ENCODE assay signal across 8 mouse cellular contexts in genomic region chr16:56028722-56029551, GRCm38 (mm10). TPM values are rescaled to one million over a fixed set of nuclear protein-coding genes. Genes with fewer than 3 reads are reported as not detected.
A peak's percentile ranks its signal among the peaks of the same experiment; 100 is the strongest.
DNase-seq lines count a peak whose midpoint lies in the region; ATAC-seq lines count a peak whose summit lies in the region.

No protein-coding gene starts in this region.

- no peaks in the 10 kb centered on the region for H3K9me3 ChIP-seq in heart, embryonic 14.5 days (ENCODE audit: control insufficient read depth, low read length)
- H3K9me3 ChIP-seq in embryonic facial prominence, embryonic 15.5 days (replicated peaks), result no peaks in the 10 kb centered on the region
- no peaks in the 10 kb centered on the region for H3K9me3 ChIP-seq in intestine, embryonic 14.5 days (ENCODE audit: control insufficient read depth, low read length)
- no peaks in the 10 kb centered on the region for H3K9me3 ChIP-seq in stomach, embryonic 15.5 days

- H3K27me3 ChIP-seq in heart, embryonic 14.5 days (ENCODE audit: control insufficient read depth, insufficient read depth, low read length), result no peaks in the 10 kb centered on the region
- no peaks in the 10 kb centered on the region for H3K27me3 ChIP-seq in embryonic facial prominence, embryonic 15.5 days
- H3K27me3 ChIP-seq in intestine, embryonic 14.5 days (replicated peaks; ENCODE audit: control insufficient read depth, insufficient read depth, low read length), result no peaks in the 10 kb centered on the region
- H3K27me3 ChIP-seq in stomach, embryonic 15.5 days (replicated peaks), result no peaks in the 10 kb centered on the region

- peak overlapping the region; percentile 98 for H3K9ac ChIP-seq in heart, embryonic 14.5 days (ENCODE audit: low read length)
- peak overlapping the region; percentile 85 for H3K9ac ChIP-seq in embryonic facial prominence, embryonic 15.5 days
- H3K9ac ChIP-seq in intestine, embryonic 14.5 days (ENCODE audit: low read length), result peak overlapping the region; percentile 96
- H3K9ac ChIP-seq in stomach, embryonic 15.5 days, result peak overlapping the region; percentile 92

- no peak for DNase-seq in heart, postnatal 4 days
- peak; percentile 30 for DNase-seq in MEL-GATA-1-ER (ENCODE audit: extremely low read depth, low read depth)
- DNase-seq in intestine, embryonic 14.5 days (ENCODE audit: low spot score), result peak; percentile 89
- peak; percentile 56 for DNase-seq in lung, postnatal 25 days (ENCODE audit: low spot score)
- DNase-seq in layer of hippocampus, adult 9-11 months, result no peak

- peak; percentile 75 for ATAC-seq in heart, embryonic 14.5 days (ENCODE audit: insufficient number of reproducible peaks, insufficient read depth, low FRiP score, low read depth)
- ATAC-seq in embryonic facial prominence, embryonic 15.5 days (ENCODE audit: insufficient number of reproducible peaks, low FRiP score, low TSS enrichment, low read depth), result peak; percentile 84
- peak; percentile 85 for ATAC-seq in intestine, embryonic 14.5 days (replicated peaks; ENCODE audit: low FRiP score, low TSS enrichment, low read depth)
- ATAC-seq in stomach, embryonic 15.5 days (ENCODE audit: insufficient read depth, low FRiP score, low read depth), result peak; percentile 89

- H3K4me2 ChIP-seq in heart, embryonic 14.5 days (ENCODE audit: low read length), result peak overlapping the region; percentile 78
- peak overlapping the region; percentile 62 for H3K4me2 ChIP-seq in embryonic facial prominence, embryonic 15.5 days (replicated peaks)
- peak overlapping the region; percentile 85 for H3K4me2 ChIP-seq in intestine, embryonic 14.5 days (ENCODE audit: low read length)
- peak overlapping the region; percentile 59 for H3K4me2 ChIP-seq in stomach, embryonic 15.5 days

- H3K36me3 ChIP-seq in heart, embryonic 14.5 days (ENCODE audit: control insufficient read depth, insufficient read depth, low read length), result peaks cover 43% of the 10 kb centered on the region
- H3K36me3 ChIP-seq in embryonic facial prominence, embryonic 15.5 days, result peaks cover 23% of the 10 kb centered on the region
- peaks cover 47% of the 10 kb centered on the region for H3K36me3 ChIP-seq in intestine, embryonic 14.5 days (ENCODE audit: control insufficient read depth, insufficient read depth, low read length)
- peaks cover 10% of the 10 kb centered on the region; the same call in 1 of the 2 replicates for H3K36me3 ChIP-seq in stomach, embryonic 15.5 days

- WGBS in heart, embryonic 14.5 days, result under 1% methylated on average over 62 of the region's 62 CpGs
- under 1% methylated on average over 62 of the region's 62 CpGs for WGBS in embryonic facial prominence, embryonic 15.5 days
- WGBS in intestine, embryonic 14.5 days, result under 1% methylated on average over 59 of the region's 62 CpGs
- WGBS in stomach, embryonic 15.5 days, result under 1% methylated on average over 62 of the region's 62 CpGs

- peak overlapping the region; percentile 83 to 93 for H3K27ac ChIP-seq in heart, embryonic 14.5 days (replicated peaks in 1 of 2; ENCODE audit: control insufficient read depth in 1 of 2, insufficient read depth in 1 of 2, low read depth in 2 of 2, low read length in 2 of 2)
- peak overlapping the region; percentile 83 for H3K27ac ChIP-seq in embryonic facial prominence, embryonic 15.5 days (replicated peaks)
- peak overlapping the region; percentile 88 for H3K27ac ChIP-seq in intestine, embryonic 14.5 days (ENCODE audit: low read depth)
- H3K27ac ChIP-seq in stomach, embryonic 15.5 days, result peak overlapping the region; percentile 92

- peaks cover 0 to 18% of the 10 kb centered on the region in 2 experiments; a peak in 3 of 4 replicates for H3K4me1 ChIP-seq in heart, embryonic 14.5 days (ENCODE audit: control insufficient read depth in 2 of 2, insufficient read depth in 2 of 2, low read length in 2 of 2)
- peaks cover 15% of the 10 kb centered on the region for H3K4me1 ChIP-seq in embryonic facial prominence, embryonic 15.5 days
- H3K4me1 ChIP-seq in intestine, embryonic 14.5 days (replicated peaks; ENCODE audit: control insufficient read depth, insufficient read depth, low read length), result peaks cover 21% of the 10 kb centered on the region
- H3K4me1 ChIP-seq in stomach, embryonic 15.5 days, result peaks cover 6% of the 10 kb centered on the region

- peak overlapping the region; percentile 93 to 98 for H3K4me3 ChIP-seq in heart, embryonic 14.5 days (ENCODE audit: control insufficient read depth in 1 of 2, insufficient read depth in 1 of 2, low read depth in 1 of 2, low read length in 2 of 2)
- peak overlapping the region; percentile 79 for H3K4me3 ChIP-seq in embryonic facial prominence, embryonic 15.5 days (replicated peaks)
- H3K4me3 ChIP-seq in intestine, embryonic 14.5 days (ENCODE audit: low read depth, low read length), result peak overlapping the region; percentile 96
- H3K4me3 ChIP-seq in stomach, embryonic 15.5 days (replicated peaks), result peak overlapping the region; percentile 88

RNA-seq across cellular contexts. Expression of gene Pcnp, which starts 0.6 kb away (rescaled TPM):
- polyA plus RNA-seq in heart, embryonic 14.5 days (2014; fragmentation: Nextera tagmentation; extraction: Ambion mirVana), result 149 and 151 TPM in 2 replicates
- 10 to 100 TPM; 73.1 to 74.5 TPM for total RNA-seq in heart, postnatal 4 days (2021)
- polyA plus RNA-seq in embryonic facial prominence, embryonic 15.5 days (2015; fragmentation: Nextera tagmentation; extraction: Ambion mirVana), result 211 and 218 TPM in 2 replicates
- polyA plus RNA-seq in intestine, embryonic 14.5 days (2014; fragmentation: Nextera tagmentation; extraction: Ambion mirVana), result 195 and 219 TPM in 2 replicates
- 222 and 227 TPM in 2 replicates for polyA plus RNA-seq in stomach, embryonic 15.5 days (2015; fragmentation: Nextera tagmentation; extraction: Ambion mirVana)

RNA-seq across cellular contexts. Expression of gene Trmt10c, which starts 8.7 kb away (rescaled TPM):
- 19.7 and 21.1 TPM in 2 replicates for polyA plus RNA-seq in heart, embryonic 14.5 days (2014; fragmentation: Nextera tagmentation; extraction: Ambion mirVana)
- 10 to 100 TPM; 12.5 to 13.5 TPM for total RNA-seq in heart, postnatal 4 days (2021)
- 22.0 and 23.0 TPM in 2 replicates for polyA plus RNA-seq in embryonic facial prominence, embryonic 15.5 days (2015; fragmentation: Nextera tagmentation; extraction: Ambion mirVana)
- polyA plus RNA-seq in intestine, embryonic 14.5 days (2014; fragmentation: Nextera tagmentation; extraction: Ambion mirVana), result 28.5 and 29.6 TPM in 2 replicates
- polyA plus RNA-seq in stomach, embryonic 15.5 days (2015; fragmentation: Nextera tagmentation; extraction: Ambion mirVana), result 28.0 and 28.1 TPM in 2 replicates

RNA-seq across cellular contexts. Expression of gene Senp7, which starts 19.2 kb away (rescaled TPM):
- polyA plus RNA-seq in heart, embryonic 14.5 days (2014; fragmentation: Nextera tagmentation; extraction: Ambion mirVana), result 22.2 and 23.8 TPM in 2 replicates
- 10 to 100 TPM; 17.4 to 21.1 TPM for total RNA-seq in heart, postnatal 4 days (2021)
- 29.9 and 33.1 TPM in 2 replicates for polyA plus RNA-seq in embryonic facial prominence, embryonic 15.5 days (2015; fragmentation: Nextera tagmentation; extraction: Ambion mirVana)
- polyA plus RNA-seq in intestine, embryonic 14.5 days (2014; fragmentation: Nextera tagmentation; extraction: Ambion mirVana), result 28.0 and 31.0 TPM in 2 replicates
- 28.5 and 29.4 TPM in 2 replicates for polyA plus RNA-seq in stomach, embryonic 15.5 days (2015; fragmentation: Nextera tagmentation; extraction: Ambion mirVana)

RNA-seq across cellular contexts. Expression of gene Zbtb11, which starts 55.3 kb away (rescaled TPM):
- 12.6 and 13.8 TPM in 2 replicates for polyA plus RNA-seq in heart, embryonic 14.5 days (2014; fragmentation: Nextera tagmentation; extraction: Ambion mirVana)
- 10 to 100 TPM in 1 of 2 experiments, 1 to 10 TPM in 1; 8.8 to 10.4 TPM for total RNA-seq in heart, postnatal 4 days (2021)
- polyA plus RNA-seq in embryonic facial prominence, embryonic 15.5 days (2015; fragmentation: Nextera tagmentation; extraction: Ambion mirVana), result 19.1 TPM in 2 replicates
- 18.9 and 20.3 TPM in 2 replicates for polyA plus RNA-seq in intestine, embryonic 14.5 days (2014; fragmentation: Nextera tagmentation; extraction: Ambion mirVana)
- 18.9 and 19.0 TPM in 2 replicates for polyA plus RNA-seq in stomach, embryonic 15.5 days (2015; fragmentation: Nextera tagmentation; extraction: Ambion mirVana)

Comparison
In these comparisons a context has a peak if more than half of its experiments do, and no peak if none do; other contexts are left out.
1. DNase-seq: peak in MEL-GATA-1-ER (single experiment), intestine, embryonic 14.5 days (single experiment) and lung, postnatal 25 days (single experiment); none in heart, postnatal 4 days (single experiment) and layer of hippocampus, adult 9-11 months (single experiment).
2. Peak in every context shown above with its lines, with median percentiles within 50 percentile points of each other: ATAC-seq, H3K27ac ChIP-seq, H3K4me2 ChIP-seq, H3K4me3 ChIP-seq and H3K9ac ChIP-seq.